Mouse (Mus musculus): ENCODE results near the gene Hist1h2ak. TPM values are rescaled to one million over a fixed set of nuclear protein-coding genes. Genes with fewer than 3 reads are reported as not detected.
"Not testable (repeated sequence)": the region's sequence is repeated elsewhere in the genome, so short reads cannot be mapped to it uniquely, and the experiment has no call there.

Gene Hist1h2ak
- polyA plus RNA-seq, 2 experiments: 11.0 to 26.8 TPM

DNA sequence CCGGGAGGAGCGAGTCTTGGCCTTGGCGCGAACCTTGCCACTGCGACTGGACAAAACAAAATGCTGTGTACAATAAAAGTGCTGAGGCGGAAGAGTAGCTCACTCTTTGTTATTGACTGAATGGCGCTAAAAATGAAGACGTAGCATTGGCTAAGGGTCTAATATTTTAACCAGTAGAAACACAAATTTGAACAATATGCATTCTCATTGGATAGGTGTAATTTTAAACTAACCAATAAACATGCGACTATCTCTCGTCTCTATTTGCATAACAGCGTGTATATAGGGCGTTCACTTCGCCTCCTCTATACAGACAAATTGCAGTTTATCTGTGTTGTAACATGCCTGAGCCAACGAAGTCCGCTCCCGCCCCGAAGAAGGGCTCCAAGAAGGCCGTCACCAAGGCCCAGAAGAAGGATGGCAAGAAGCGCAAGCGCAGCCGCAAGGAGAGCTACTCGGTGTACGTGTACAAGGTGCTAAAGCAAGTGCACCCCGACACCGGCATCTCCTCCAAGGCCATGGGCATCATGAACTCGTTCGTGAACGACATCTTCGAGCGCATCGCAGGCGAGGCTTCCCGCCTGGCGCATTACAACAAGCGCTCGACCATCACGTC lies 31.8 kb downstream of the Hist1h2ak start, which contains the start of gene Hist1h2bm:
Gene Hist1h2bm, plus strand, starts transcription at position 288 of the 616 bp plus-strand sequence.
- ATAC-seq (ENCODE audit: low FRiP score, low read depth): peak; percentile 93

DNA sequence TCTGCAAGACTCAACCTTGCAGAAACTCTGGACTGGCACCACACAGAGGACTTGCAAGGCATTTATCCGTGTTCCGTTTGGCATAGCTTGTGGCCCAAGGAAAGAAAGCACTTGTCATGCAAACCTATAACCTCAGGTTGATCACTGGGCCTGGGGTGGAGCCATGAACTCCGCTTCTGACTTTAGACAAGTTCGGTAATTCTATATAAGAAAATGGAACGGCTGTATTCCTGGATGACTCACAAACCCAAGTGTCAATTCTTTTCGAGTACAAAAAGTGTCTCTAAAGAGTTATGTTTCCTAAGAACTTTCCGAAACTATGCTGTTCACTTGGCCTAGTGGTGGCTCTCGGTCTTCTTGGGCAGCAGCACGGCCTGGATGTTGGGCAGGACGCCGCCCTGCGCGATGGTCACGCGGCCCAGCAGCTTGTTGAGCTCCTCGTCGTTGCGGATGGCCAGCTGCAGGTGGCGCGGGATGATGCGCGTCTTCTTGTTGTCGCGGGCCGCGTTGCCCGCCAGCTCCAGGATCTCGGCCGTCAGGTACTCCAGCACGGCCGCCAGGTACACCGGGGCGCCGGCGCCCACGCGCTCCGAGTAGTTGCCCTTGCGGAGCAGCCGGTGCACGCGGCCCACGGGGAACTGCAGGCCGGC lies 32.4 kb downstream of the Hist1h2ak start:
- not testable (repeated sequence) for H3K27me3 ChIP-seq (ENCODE audit: control insufficient read depth, insufficient read depth, low read length); H3K36me3 ChIP-seq (ENCODE audit: control insufficient read depth, insufficient read depth, low read length); H3K9me3 ChIP-seq (ENCODE audit: control insufficient read depth, low read length)
- H3K27ac ChIP-seq (replicated peaks; ENCODE audit: low read depth, low read length): peak overlapping the region; percentile 83
- H3K9ac ChIP-seq (ENCODE audit: low read depth, low read length, severe bottlenecking): peak overlapping the region; percentile 51
- 1% methylated on average over 18 of the region's 44 CpGs for WGBS
- DNase-seq (ENCODE audit: low spot score) (peak; percentile 6), ATAC-seq (ENCODE audit: low FRiP score, low read depth) (0 out of 2 replicates have a peak, but pooled peaks have one; percentile 0)
- H3K4me1 ChIP-seq (ENCODE audit: control insufficient read depth, insufficient read depth, low read length): peaks cover 20% of the 10 kb centered on the region
- peak overlapping the region; percentile 54 for H3K4me2 ChIP-seq (replicated peaks; ENCODE audit: low read depth, low read length, severe bottlenecking)
- H3K4me3 ChIP-seq (replicated peaks; ENCODE audit: low read length): peak overlapping the region; percentile 40
- 0 out of 2 replicates have a peak, but pooled peaks have one; percentile 13 for TF ChIP-seq POLR2A (IDR thresholded peaks at IDR 0.05; ENCODE audit: borderline replicate concordance, extremely low read depth, insufficient read depth, insufficient read length)

More for the DNA sequence above, 31.8 kb downstream of the Hist1h2ak start, which contains the start of gene Hist1h2bm:
- peak; percentile 86; the same call in 1 of the 2 replicates for TF ChIP-seq POLR2A (IDR thresholded peaks at IDR 0.05; ENCODE audit: borderline replicate concordance, extremely low read depth, insufficient read depth, insufficient read length)
- under 1% methylated on average over 30 of the region's 37 CpGs for WGBS
- peak; percentile 97 for DNase-seq (ENCODE audit: low spot score)
- H3K4me2 ChIP-seq (replicated peaks; ENCODE audit: low read depth, low read length, severe bottlenecking): peak within 1 kb of the TSS; percentile 54
- H3K4me3 ChIP-seq (replicated peaks; ENCODE audit: low read length): peak within 1 kb of the TSS; percentile 40
- H3K4me1 ChIP-seq (ENCODE audit: control insufficient read depth, insufficient read depth, low read length): peaks cover 20% of the 10 kb centered on the region
- H3K27me3 ChIP-seq (ENCODE audit: control insufficient read depth, insufficient read depth, low read length); H3K36me3 ChIP-seq (ENCODE audit: control insufficient read depth, insufficient read depth, low read length); H3K9me3 ChIP-seq (ENCODE audit: control insufficient read depth, low read length): not testable (repeated sequence)
- peak within 1 kb of the TSS; percentile 83 for H3K27ac ChIP-seq (replicated peaks; ENCODE audit: low read depth, low read length)
- peak within 1 kb of the TSS; percentile 51 for H3K9ac ChIP-seq (ENCODE audit: low read depth, low read length, severe bottlenecking)

GRCm38 (mm10) chr13:21718381-21719080 lies 35.1 kb downstream of the Hist1h2ak start:
- H3K9ac ChIP-seq (ENCODE audit: low read depth, low read length, severe bottlenecking): peak overlapping the region; percentile 58
- H3K27me3 ChIP-seq (ENCODE audit: control insufficient read depth, insufficient read depth, low read length): no peaks in the 10 kb centered on the region
- WGBS: 52% methylated on average over 4 of the region's 4 CpGs
- H3K4me2 ChIP-seq (replicated peaks; ENCODE audit: low read depth, low read length, severe bottlenecking): peak overlapping the region; percentile 44
- H3K27ac ChIP-seq (replicated peaks; ENCODE audit: low read depth, low read length): peak overlapping the region; percentile 71
- DNase-seq (ENCODE audit: low spot score) (peak; percentile 10), ATAC-seq (ENCODE audit: low FRiP score, low read depth) (no peak)
- peak overlapping the region; percentile 42 for H3K4me3 ChIP-seq (replicated peaks; ENCODE audit: low read length)
- H3K36me3 ChIP-seq (ENCODE audit: control insufficient read depth, insufficient read depth, low read length): no peaks in the 10 kb centered on the region
- H3K9me3 ChIP-seq (ENCODE audit: control insufficient read depth, low read length): no peaks in the 10 kb centered on the region
- peaks cover 27% of the 10 kb centered on the region for H3K4me1 ChIP-seq (ENCODE audit: control insufficient read depth, insufficient read depth, low read length)
- TF ChIP-seq POLR2A (IDR thresholded peaks at IDR 0.05; ENCODE audit: borderline replicate concordance, extremely low read depth, insufficient read depth, insufficient read length): peak; percentile 42; the same call in 1 of the 2 replicates

GRCm38 (mm10) chr13:21717397-21718357 lies 36.0 kb downstream of the Hist1h2ak start, which contains the start of gene Hist1h3h:
Hist1h3h (plus strand) TSS chr13:21717659.
- peak; percentile 42 for ATAC-seq (ENCODE audit: low FRiP score, low read depth)
- H3K4me1 ChIP-seq (ENCODE audit: control insufficient read depth, insufficient read depth, low read length): peaks cover 26% of the 10 kb centered on the region
- H3K4me3 ChIP-seq (replicated peaks; ENCODE audit: low read length): peak within 1 kb of the TSS; percentile 42
- 1% methylated on average over 25 of the region's 56 CpGs for WGBS
- TF ChIP-seq POLR2A (IDR thresholded peaks at IDR 0.05; ENCODE audit: borderline replicate concordance, extremely low read depth, insufficient read depth, insufficient read length): peak; percentile 72; the same call in 1 of the 2 replicates
- not testable (repeated sequence) for H3K27me3 ChIP-seq (ENCODE audit: control insufficient read depth, insufficient read depth, low read length); H3K36me3 ChIP-seq (ENCODE audit: control insufficient read depth, insufficient read depth, low read length); H3K9me3 ChIP-seq (ENCODE audit: control insufficient read depth, low read length)
- H3K9ac ChIP-seq (ENCODE audit: low read depth, low read length, severe bottlenecking): peak within 1 kb of the TSS; percentile 68
- H3K27ac ChIP-seq (replicated peaks; ENCODE audit: low read depth, low read length): peak within 1 kb of the TSS; percentile 93
- H3K4me2 ChIP-seq (replicated peaks; ENCODE audit: low read depth, low read length, severe bottlenecking): peak within 1 kb of the TSS; percentile 79
- peak; percentile 96 for DNase-seq (ENCODE audit: low spot score)
